Mouse (Mus musculus): ENCODE data around the gene Rtn4r.

Rtn4r gene

GRCm38 (mm10) chr16:18127241-18127861, at the start of gene Rtn4r:
Gene Rtn4r, plus strand, starts transcription at chr16:18127642.
- DNase-seq, result peak; percentile 84

GRCm38 (mm10) chr16:18078314-18079015, 49.0 kb upstream of the Rtn4r start:
- DNase-seq, result no peak

- DNase-seq, result no peak
Measured at GRCm38 (mm10) chr16:18079300-18079699, 48.1 kb upstream of the Rtn4r start.

GRCm38 (mm10) chr16:18080171-18080570, 47.3 kb upstream of the Rtn4r start:
- DNase-seq, result no peak

GRCm38 (mm10) chr16:18081149-18081827, 46.2 kb upstream of the Rtn4r start:
- no peak for DNase-seq

- DNase-seq, result no peak
Measured at GRCm38 (mm10) chr16:18082291-18082690, 45.2 kb upstream of the Rtn4r start.

- peak; percentile 62 for DNase-seq
Measured at GRCm38 (mm10) chr16:18083231-18083951, 44.1 kb upstream of the Rtn4r start.

GRCm38 (mm10) chr16:18084262-18084661, 43.2 kb upstream of the Rtn4r start:
- no peak for DNase-seq

- DNase-seq, result no peak
Measured at GRCm38 (mm10) chr16:18087101-18087500, 40.3 kb upstream of the Rtn4r start.

GRCm38 (mm10) chr16:18096348-18096747, 31.1 kb upstream of the Rtn4r start:
- DNase-seq, result no peak

- DNase-seq, result no peak
Measured at GRCm38 (mm10) chr16:18102816-18103215, 24.6 kb upstream of the Rtn4r start.

- no peak for DNase-seq
Measured at GRCm38 (mm10) chr16:18103366-18103765, 24.1 kb upstream of the Rtn4r start.

- no peak for DNase-seq
Measured at GRCm38 (mm10) chr16:18103808-18104207, 23.6 kb upstream of the Rtn4r start.

- DNase-seq, result peak; percentile 92
Measured at GRCm38 (mm10) chr16:18108221-18108966, 19.0 kb upstream of the Rtn4r start.

- DNase-seq, result peak; percentile 13
Measured at GRCm38 (mm10) chr16:18111042-18111441, 16.4 kb upstream of the Rtn4r start.

GRCm38 (mm10) chr16:18116467-18116866, 11.0 kb upstream of the Rtn4r start:
- DNase-seq, result no peak

GRCm38 (mm10) chr16:18118285-18118684, 9.2 kb upstream of the Rtn4r start:
- DNase-seq, result peak; percentile 22

- DNase-seq, result peak; percentile 88
Measured at GRCm38 (mm10) chr16:18119031-18119730, 8.3 kb upstream of the Rtn4r start.

- DNase-seq, result peak; percentile 66
Measured at GRCm38 (mm10) chr16:18122740-18123139, 4.7 kb upstream of the Rtn4r start.

GRCm38 (mm10) chr16:18123471-18123870, 4.0 kb upstream of the Rtn4r start:
- peak; percentile 77 for DNase-seq

GRCm38 (mm10) chr16:18124040-18124439, 3.4 kb upstream of the Rtn4r start:
- peak; percentile 99 for DNase-seq

GRCm38 (mm10) chr16:18124626-18125025, 2.8 kb upstream of the Rtn4r start:
- peak; percentile 86 for DNase-seq

Measured in cerebellum, adult 9-10 months (tissue).